Mouse (Mus musculus): ENCODE data around the gene Aldh5a1. TPM values are rescaled to one million over a fixed set of nuclear protein-coding genes. Genes with fewer than 3 reads are reported as not detected.

The Aldh5a1 gene
- polyA plus RNA-seq, 1 experiment from 2014 or later, result 9.5 TPM

- Histone ChIP-seq H3K9ac (no peak overlapping the region), H3K4me1 (no peaks in the 10 kb centered on the region), H3K4me2 (no peak overlapping the region), H3K27me3 (replicated peaks) (no peaks in the 10 kb centered on the region), H3K9me3 (no peaks in the 10 kb centered on the region), H3K27ac (no peak overlapping the region), H3K36me3 (0 out of 2 replicates have a peak, but pooled peaks cover 3% of the 10 kb centered on the region), H3K4me3 (replicated peaks) (no peak overlapping the region)
- no peak for ATAC-seq (ENCODE audit: insufficient read depth, low FRiP score, low read depth)
Observed at GRCm38 (mm10) chr13:24930591-24930990, 6.9 kb downstream of the Aldh5a1 start.

DNA sequence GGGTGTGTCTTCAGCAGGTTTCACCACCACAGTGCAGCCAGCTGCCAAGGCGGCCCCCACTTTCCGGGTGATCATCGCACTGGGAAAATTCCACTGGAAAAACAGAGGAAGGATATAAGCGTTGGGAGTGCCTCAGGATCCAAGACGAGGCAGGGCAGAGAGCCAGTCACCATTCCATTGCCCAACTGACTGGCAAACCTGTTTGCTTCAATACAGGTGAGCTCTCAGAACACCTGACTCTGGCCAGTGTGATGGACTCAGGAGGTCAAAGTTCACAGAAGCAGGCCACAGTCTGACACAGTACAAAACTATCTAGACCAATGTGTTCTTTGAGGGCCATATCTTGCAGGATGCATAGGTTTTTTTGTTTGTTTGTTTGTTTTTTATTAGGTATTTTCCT lies 13.5 kb downstream of the Aldh5a1 start:
- Histone ChIP-seq H3K4me1 (no peaks in the 10 kb centered on the region), H3K9ac (no peak overlapping the region), H3K36me3 (peaks cover 17% of the 10 kb centered on the region; the same call in 1 of the 2 replicates), H3K9me3 (no peaks in the 10 kb centered on the region), H3K4me2 (no peak overlapping the region), H3K27ac (no peak overlapping the region), H3K4me3 (replicated peaks) (no peak overlapping the region), H3K27me3 (replicated peaks) (no peaks in the 10 kb centered on the region)
- WGBS, result 83% methylated on average over 5 of the region's 5 CpGs
- ATAC-seq (ENCODE audit: insufficient read depth, low FRiP score, low read depth), result no peak

DNA sequence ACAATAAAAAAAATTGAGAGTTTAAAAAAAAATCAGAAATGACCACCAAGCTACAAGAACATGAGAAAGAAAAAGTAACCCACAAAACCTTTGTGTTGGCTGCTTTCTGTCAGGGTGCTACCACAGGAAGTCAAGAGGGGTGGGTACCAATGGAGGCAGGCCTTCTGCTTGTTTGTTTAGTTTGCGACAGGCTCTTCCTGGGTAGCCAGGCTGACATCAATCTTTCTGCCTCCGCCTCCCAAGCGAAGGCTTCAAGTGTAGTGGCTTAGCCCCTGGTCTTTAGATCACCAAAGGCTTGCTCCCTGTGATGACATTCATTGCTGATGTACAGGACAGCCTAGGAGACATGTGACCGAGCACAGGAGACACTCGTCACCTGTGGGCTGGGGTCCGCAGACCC lies 16.2 kb downstream of the Aldh5a1 start:
- H3K9me3 ChIP-seq, result no peaks in the 10 kb centered on the region
- H3K4me2 ChIP-seq, result no peak overlapping the region
- H3K36me3 ChIP-seq, result peaks cover 17% of the 10 kb centered on the region; the same call in 1 of the 2 replicates
- ATAC-seq (ENCODE audit: insufficient read depth, low FRiP score, low read depth), result no peak
- H3K4me3 ChIP-seq (replicated peaks), result no peak overlapping the region
- H3K27me3 ChIP-seq (replicated peaks), result no peaks in the 10 kb centered on the region
- no peak overlapping the region for H3K27ac ChIP-seq
- H3K4me1 ChIP-seq, result no peaks in the 10 kb centered on the region
- 60% methylated on average over 6 of the region's 6 CpGs for WGBS
- no peak overlapping the region for H3K9ac ChIP-seq

GRCm38 (mm10) chr13:24920333-24920977 lies 17.0 kb downstream of the Aldh5a1 start:
- Histone ChIP-seq H3K27me3 (replicated peaks) (no peaks in the 10 kb centered on the region), H3K4me2 (no peak overlapping the region), H3K4me3 (replicated peaks) (no peak overlapping the region), H3K4me1 (no peaks in the 10 kb centered on the region), H3K9ac (no peak overlapping the region), H3K27ac (no peak overlapping the region), H3K9me3 (no peaks in the 10 kb centered on the region), H3K36me3 (peaks cover 13% of the 10 kb centered on the region; the same call in 1 of the 2 replicates)
- 28% methylated on average over 5 of the region's 5 CpGs for WGBS
- ATAC-seq (ENCODE audit: insufficient read depth, low FRiP score, low read depth), result peak; percentile 58; the same call in 1 of the 2 replicates

- no peaks in the 10 kb centered on the region for H3K4me1 ChIP-seq
- H3K4me3 ChIP-seq (replicated peaks), result no peak overlapping the region
- WGBS, result 65% methylated on average over 13 of the region's 13 CpGs
- H3K27me3 ChIP-seq (replicated peaks), result no peaks in the 10 kb centered on the region
- H3K36me3 ChIP-seq, result no peaks in the 10 kb centered on the region; the same call in 1 of the 2 replicates
- no peaks in the 10 kb centered on the region for H3K9me3 ChIP-seq
- no peak overlapping the region for H3K4me2 ChIP-seq
- no peak for ATAC-seq (ENCODE audit: insufficient read depth, low FRiP score, low read depth)
- H3K9ac ChIP-seq, result no peak overlapping the region
- H3K27ac ChIP-seq, result no peak overlapping the region
Observed at GRCm38 (mm10) chr13:24915831-24916230, 21.6 kb downstream of the Aldh5a1 start.

DNA sequence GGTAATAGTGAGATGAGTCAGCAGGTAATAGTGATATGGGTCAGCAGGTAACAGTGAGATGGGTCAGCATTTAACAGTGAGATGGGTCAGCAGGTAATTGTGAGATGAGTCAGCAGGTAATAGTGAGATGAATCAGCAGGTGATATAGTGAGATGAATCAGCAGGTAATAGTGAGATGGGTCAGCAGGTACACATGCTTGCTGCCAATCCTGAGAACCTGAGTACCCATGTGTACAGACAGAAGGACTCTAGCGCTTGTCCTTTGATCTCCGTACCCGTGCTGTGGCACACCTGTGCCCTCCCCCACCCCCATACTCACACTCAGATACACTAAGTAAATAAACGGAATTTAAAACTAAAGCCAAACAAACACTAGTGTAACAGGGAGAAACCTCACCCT lies 22.5 kb downstream of the Aldh5a1 start:
- H3K9me3 ChIP-seq, result no peaks in the 10 kb centered on the region
- no peak overlapping the region for H3K9ac ChIP-seq
- no peak overlapping the region for H3K4me3 ChIP-seq (replicated peaks)
- WGBS, result 76% methylated on average over 4 of the region's 4 CpGs
- H3K27me3 ChIP-seq (replicated peaks), result no peaks in the 10 kb centered on the region
- no peaks in the 10 kb centered on the region for H3K4me1 ChIP-seq
- peak; percentile 43; the same call in 1 of the 2 replicates for ATAC-seq (ENCODE audit: insufficient read depth, low FRiP score, low read depth)
- no peaks in the 10 kb centered on the region; the same call in 1 of the 2 replicates for H3K36me3 ChIP-seq
- no peak overlapping the region for H3K27ac ChIP-seq
- H3K4me2 ChIP-seq, result no peak overlapping the region

- Histone ChIP-seq H3K9ac (no peak overlapping the region), H3K36me3 (no peaks in the 10 kb centered on the region; the same call in 1 of the 2 replicates), H3K4me2 (no peak overlapping the region), H3K27me3 (replicated peaks) (no peaks in the 10 kb centered on the region), H3K9me3 (no peaks in the 10 kb centered on the region), H3K27ac (no peak overlapping the region), H3K4me3 (replicated peaks) (no peak overlapping the region), H3K4me1 (no peaks in the 10 kb centered on the region)
- no peak for ATAC-seq (ENCODE audit: insufficient read depth, low FRiP score, low read depth)
- WGBS, result 91% methylated on average over 7 of the region's 7 CpGs
Observed at GRCm38 (mm10) chr13:24913576-24913975, 23.9 kb downstream of the Aldh5a1 start.

DNA sequence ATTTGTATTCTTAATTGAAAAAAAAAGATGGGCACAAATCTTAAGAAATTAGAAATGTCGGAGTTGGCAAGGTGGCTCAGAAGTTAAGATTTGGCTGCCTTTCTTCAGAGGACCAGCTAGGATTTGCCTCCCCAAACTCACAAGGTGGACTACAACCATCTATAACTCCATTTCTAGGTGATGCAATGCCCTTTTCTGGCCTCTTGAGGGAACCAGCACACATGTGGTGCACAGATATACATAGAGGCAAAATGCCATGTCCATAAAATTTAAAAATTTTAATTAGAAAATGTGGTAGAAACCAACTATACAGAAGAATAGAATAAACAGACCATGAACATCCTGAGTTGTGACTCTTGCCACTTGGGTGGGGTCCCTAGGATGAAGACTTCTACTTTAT lies 28.3 kb downstream of the Aldh5a1 start:
- Histone ChIP-seq H3K36me3 (no peaks in the 10 kb centered on the region; the same call in 1 of the 2 replicates), H3K9ac (no peak overlapping the region), H3K4me2 (no peak overlapping the region), H3K27ac (no peak overlapping the region), H3K9me3 (no peaks in the 10 kb centered on the region), H3K4me1 (no peaks in the 10 kb centered on the region), H3K27me3 (replicated peaks) (no peaks in the 10 kb centered on the region), H3K4me3 (replicated peaks) (no peak overlapping the region)
- 95% methylated on average over 1 of the region's 1 CpGs for WGBS
- ATAC-seq (ENCODE audit: insufficient read depth, low FRiP score, low read depth), result no peak

GRCm38 (mm10) chr13:24906831-24907570 lies 30.5 kb downstream of the Aldh5a1 start:
- no peaks in the 10 kb centered on the region for H3K27me3 ChIP-seq (replicated peaks)

GRCm38 (mm10) chr13:24905422-24905821 lies 32.0 kb downstream of the Aldh5a1 start:
- Histone ChIP-seq H3K9me3 (no peaks in the 10 kb centered on the region), H3K27me3 (replicated peaks) (no peaks in the 10 kb centered on the region), H3K27ac (no peak overlapping the region), H3K4me1 (no peaks in the 10 kb centered on the region), H3K36me3 (no peaks in the 10 kb centered on the region), H3K9ac (no peak overlapping the region), H3K4me2 (no peak overlapping the region), H3K4me3 (replicated peaks) (no peak overlapping the region)
- 90% methylated on average over 12 of the region's 12 CpGs for WGBS
- no peak for ATAC-seq (ENCODE audit: insufficient read depth, low FRiP score, low read depth)

More at GRCm38 (mm10) chr13:24906831-24907570, 30.5 kb downstream of the Aldh5a1 start:
- no peak overlapping the region for H3K4me3 ChIP-seq (replicated peaks)
- no peak overlapping the region for H3K4me2 ChIP-seq
- H3K27ac ChIP-seq, result no peak overlapping the region
- ATAC-seq (ENCODE audit: insufficient read depth, low FRiP score, low read depth), result no peak
- no peaks in the 10 kb centered on the region for H3K9me3 ChIP-seq
- no peaks in the 10 kb centered on the region; the same call in 1 of the 2 replicates for H3K36me3 ChIP-seq
- no peaks in the 10 kb centered on the region for H3K4me1 ChIP-seq
- H3K9ac ChIP-seq, result no peak overlapping the region
- WGBS, result 81% methylated on average over 11 of the region's 11 CpGs

DNA sequence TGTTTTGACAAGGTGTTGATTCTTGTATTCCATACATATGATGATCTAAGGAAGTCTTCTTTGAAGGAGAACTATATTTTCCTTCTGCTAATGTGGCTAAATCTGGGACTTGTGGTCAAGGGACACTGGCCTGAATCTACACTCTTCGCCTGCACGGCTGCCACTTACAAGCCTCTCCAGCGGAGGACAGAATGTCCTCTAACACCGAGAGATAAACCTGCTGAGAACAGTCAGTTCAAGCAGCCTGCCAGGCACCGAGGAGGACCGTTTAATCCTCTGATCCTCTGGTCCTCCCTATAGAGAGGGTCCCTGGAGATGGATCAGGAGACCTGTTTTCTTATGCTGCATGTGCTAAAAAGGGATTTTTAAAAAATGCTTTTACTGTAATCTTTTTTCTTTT lies 34.0 kb downstream of the Aldh5a1 start:
- no peaks in the 10 kb centered on the region for H3K4me1 ChIP-seq
- H3K27ac ChIP-seq, result no peak overlapping the region
- ATAC-seq (ENCODE audit: insufficient read depth, low FRiP score, low read depth), result no peak
- WGBS, result 84% methylated on average over 6 of the region's 6 CpGs
- no peak overlapping the region for H3K4me3 ChIP-seq (replicated peaks)
- no peaks in the 10 kb centered on the region for H3K36me3 ChIP-seq
- no peak overlapping the region for H3K9ac ChIP-seq
- no peaks in the 10 kb centered on the region for H3K9me3 ChIP-seq
- H3K4me2 ChIP-seq, result no peak overlapping the region
- H3K27me3 ChIP-seq (replicated peaks), result no peaks in the 10 kb centered on the region

- no peaks in the 10 kb centered on the region for H3K36me3 ChIP-seq
- H3K27ac ChIP-seq, result no peak overlapping the region
- H3K9ac ChIP-seq, result no peak overlapping the region
- H3K27me3 ChIP-seq (replicated peaks), result no peaks in the 10 kb centered on the region
- no peaks in the 10 kb centered on the region for H3K9me3 ChIP-seq
- H3K4me1 ChIP-seq, result no peaks in the 10 kb centered on the region
- H3K4me3 ChIP-seq (replicated peaks), result no peak overlapping the region
- no peak overlapping the region for H3K4me2 ChIP-seq
- no peak for ATAC-seq (ENCODE audit: insufficient read depth, low FRiP score, low read depth)
- 92% methylated on average over 2 of the region's 2 CpGs for WGBS
Observed at GRCm38 (mm10) chr13:24901916-24902315, 35.5 kb downstream of the Aldh5a1 start.

Measured in stomach, embryonic 15.5 days (tissue).